Mouse (Mus musculus) retina, postnatal 7 days (tissue): ENCODE results near the gene Fbrs.
"Not testable (repeated sequence)": the region's sequence is repeated elsewhere in the genome, so short reads cannot be mapped to it uniquely, and the experiment has no call there.

ENCODE experiments used
- DNase-seq: peaks from one replicate; pipeline ENCODE4 v3.0.0-alpha.2; 2012; ENCODE audit warnings: low read depth, low spot score

The Fbrs gene

GRCm38 (mm10) chr7:127478635-127479317 lies at the start of gene Fbrs:
Gene Fbrs (plus strand): TSS chr7:127479199.
- DNase-seq: peak; percentile 96

GRCm38 (mm10) chr7:127435206-127435605 lies 43.8 kb upstream of the Fbrs start:
- DNase-seq: no peak

GRCm38 (mm10) chr7:127437724-127438123 lies 41.3 kb upstream of the Fbrs start:
- DNase-seq: no peak

- no peak for DNase-seq
Measured at GRCm38 (mm10) chr7:127443976-127444375, 35.0 kb upstream of the Fbrs start.

GRCm38 (mm10) chr7:127448521-127449300 lies 30.3 kb upstream of the Fbrs start, which contains the start of gene Zfp689:
Gene Zfp689 (minus strand): TSS chr7:127449158.
- DNase-seq: peak; percentile 97

GRCm38 (mm10) chr7:127449966-127450365 lies 29.0 kb upstream of the Fbrs start:
- DNase-seq: no peak

GRCm38 (mm10) chr7:127453056-127453455 lies 25.9 kb upstream of the Fbrs start:
- no peak for DNase-seq

- no peak for DNase-seq
Measured at GRCm38 (mm10) chr7:127454905-127455304, 24.1 kb upstream of the Fbrs start.

GRCm38 (mm10) chr7:127458371-127459122 lies 20.5 kb upstream of the Fbrs start:
- DNase-seq: not testable (repeated sequence)

GRCm38 (mm10) chr7:127459311-127459710 lies 19.7 kb upstream of the Fbrs start, which contains the start of gene Prr14:
Gene Prr14 (plus strand): TSS chr7:127459611.
- not testable (repeated sequence) for DNase-seq

- DNase-seq: no peak
Measured at GRCm38 (mm10) chr7:127465191-127465590, 13.8 kb upstream of the Fbrs start.

- not testable (repeated sequence) for DNase-seq
Measured at GRCm38 (mm10) chr7:127465670-127466069, 13.3 kb upstream of the Fbrs start.

- no peak for DNase-seq
Measured at GRCm38 (mm10) chr7:127466606-127467005, 12.4 kb upstream of the Fbrs start.

- no peak for DNase-seq
Measured at GRCm38 (mm10) chr7:127470011-127470715, 8.8 kb upstream of the Fbrs start.

- DNase-seq: peak; percentile 95
Measured at GRCm38 (mm10) chr7:127470743-127471645, 8.0 kb upstream of the Fbrs start.

GRCm38 (mm10) chr7:127471646-127472010 lies 7.4 kb upstream of the Fbrs start:
- no peak for DNase-seq

- no peak for DNase-seq
Measured at GRCm38 (mm10) chr7:127472060-127472459, 6.9 kb upstream of the Fbrs start.

GRCm38 (mm10) chr7:127473705-127474104 lies 5.3 kb upstream of the Fbrs start:
- DNase-seq: no peak

- DNase-seq: peak; percentile 52
Measured at GRCm38 (mm10) chr7:127474378-127475070, 4.5 kb upstream of the Fbrs start.
